Mouse (Mus musculus) telencephalon, adult 2 months (tissue): ENCODE measurements around the gene Gm11563.
"Not testable (repeated sequence)": the region's sequence is repeated elsewhere in the genome, so short reads cannot be mapped to it uniquely, and the experiment has no call there.

Source experiments
- DNase-seq: peaks from one replicate; pipeline ENCODE4 v3.0.0-alpha.2; 2011; ENCODE audit warnings: low read depth, low spot score

Gm11563 gene

GRCm38 (mm10) chr11:99658467-99659010, at the start of gene Gm11563:
Gm11563 (minus strand) TSS chr11:99658960.
- not testable (repeated sequence) for DNase-seq

GRCm38 (mm10) chr11:99690463-99690862, 31.7 kb upstream of the Gm11563 start, which contains the start of gene Gm14190:
Gm14190 (minus strand) TSS chr11:99690740.
- no peak for DNase-seq

GRCm38 (mm10) chr11:99685235-99685634, 26.5 kb upstream of the Gm11563 start:
- DNase-seq = not testable (repeated sequence)

- no peak for DNase-seq
Observed at GRCm38 (mm10) chr11:99683481-99683880, 24.7 kb upstream of the Gm11563 start.

- no peak for DNase-seq
Observed at GRCm38 (mm10) chr11:99665860-99666259, 7.1 kb upstream of the Gm11563 start, which contains the start of gene Krtap4-6. Krtap4-6 (minus strand) TSS chr11:99665960.

- DNase-seq = no peak
Observed at GRCm38 (mm10) chr11:99662802-99663201, 4.0 kb upstream of the Gm11563 start.

GRCm38 (mm10) chr11:99659256-99659655, 496 bp upstream of the Gm11563 start:
- DNase-seq = no peak

GRCm38 (mm10) chr11:99657051-99657450, 1.7 kb downstream of the Gm11563 start:
- DNase-seq = no peak

GRCm38 (mm10) chr11:99650136-99650535, 8.6 kb downstream of the Gm11563 start, which contains the start of gene Gm11555:
Gm11555 (minus strand) TSS chr11:99650236.
- DNase-seq = no peak

- DNase-seq = peak; percentile 22
Observed at GRCm38 (mm10) chr11:99646444-99646843, 12.3 kb downstream of the Gm11563 start.

GRCm38 (mm10) chr11:99644351-99644750, 14.4 kb downstream of the Gm11563 start:
- no peak for DNase-seq

- not testable (repeated sequence) for DNase-seq
Observed at GRCm38 (mm10) chr11:99643635-99644139, 15.1 kb downstream of the Gm11563 start, which contains the start of gene Krtap4-7. Krtap4-7 (minus strand) TSS chr11:99644089.

- DNase-seq = no peak
Observed at GRCm38 (mm10) chr11:99640926-99641325, 17.8 kb downstream of the Gm11563 start.

- DNase-seq = peak; percentile 53
Observed at GRCm38 (mm10) chr11:99637086-99637485, 21.7 kb downstream of the Gm11563 start.

GRCm38 (mm10) chr11:99634653-99635134, 24.1 kb downstream of the Gm11563 start, which contains the start of gene Krtap4-2:
Krtap4-2 (minus strand) TSS chr11:99635084.
- DNase-seq = no peak

GRCm38 (mm10) chr11:99633293-99633692, 25.5 kb downstream of the Gm11563 start:
- peak; percentile 68 for DNase-seq

GRCm38 (mm10) chr11:99630890-99631289, 27.9 kb downstream of the Gm11563 start:
- DNase-seq = no peak

GRCm38 (mm10) chr11:99628138-99628537, 30.6 kb downstream of the Gm11563 start, which contains the start of gene Krtap4-1:
Krtap4-1 (minus strand) TSS chr11:99628238.
- DNase-seq = no peak

GRCm38 (mm10) chr11:99620335-99620734, 38.4 kb downstream of the Gm11563 start, which contains the start of gene Gm11562:
Gm11562 (minus strand) TSS chr11:99620435.
- DNase-seq = no peak

GRCm38 (mm10) chr11:99614796-99615363, 43.9 kb downstream of the Gm11563 start, which contains the start of gene Krtap2-4:
Krtap2-4 (minus strand) TSS chr11:99614846.
- DNase-seq = no peak

- DNase-seq = not testable (repeated sequence)
Observed at GRCm38 (mm10) chr11:99610089-99610488, 48.7 kb downstream of the Gm11563 start, which contains the start of gene Gm11937. Gm11937 (minus strand) TSS chr11:99610189.

- DNase-seq = peak; percentile 61
Observed at GRCm38 (mm10) chr11:99609126-99609525, 49.6 kb downstream of the Gm11563 start.
